Mouse (Mus musculus) heart, postnatal 0 days (tissue): Measurements from ENCODE around the gene Bbs9.

Experiments
- CTCF ChIP-seq: IDR thresholded peaks from 2 replicates; pipeline ENCODE4 v1.5.1; 2016; ENCODE audit warnings: antibody characterized with exemption, control low read depth, low read depth
- EP300 ChIP-seq: IDR thresholded peaks from 2 replicates; pipeline ENCODE4 v1.6.1; 2016; ENCODE audit warnings: antibody characterized with exemption, low read depth

- TF ChIP-seq EP300: no peak
- TF ChIP-seq CTCF: no peak
Measured at GRCm38 (mm10) chr9:22777425-22777824, 301.9 kb downstream of the Bbs9 start.
